Comparison of ENCODE assay signal across 17 mouse cellular contexts in genomic region chr7:70804281-70804680, GRCm38 (mm10).
DNase-seq lines count a peak whose midpoint lies in the region; ATAC-seq and TF ChIP-seq lines count a peak whose summit lies in the region.
"Had no signal": no experiment of that assay in that cellular context is flagged by ENCODE, and none has a peak within 500 bp of the region (broad histone marks: within the 10 kb centered on the region; RNA-seq: fewer than 3 reads in every experiment).

No protein-coding gene starts in this region.

- no peaks in the 10 kb centered on the region for H3K36me3 ChIP-seq in heart, embryonic 12.5 days
- H3K36me3 ChIP-seq in kidney, embryonic 15.5 days = no peaks in the 10 kb centered on the region
- no peaks in the 10 kb centered on the region for H3K36me3 ChIP-seq in kidney, adult 2 months (ENCODE audit: control insufficient read depth, insufficient read depth, low read length)
- no peaks in the 10 kb centered on the region for H3K36me3 ChIP-seq in midbrain, embryonic 14.5 days (ENCODE audit: control insufficient read depth, insufficient read depth, low read length)
- no peaks in the 10 kb centered on the region for H3K36me3 ChIP-seq in midbrain, embryonic 16.5 days (ENCODE audit: control insufficient read depth, insufficient read depth, low read length)
- H3K36me3 ChIP-seq: limb, embryonic 15.5 days; liver, embryonic 15.5 days had no signal

- no peaks in the 10 kb centered on the region for H3K9me3 ChIP-seq in heart, embryonic 12.5 days (replicated peaks)
- no peaks in the 10 kb centered on the region for H3K9me3 ChIP-seq in kidney, embryonic 15.5 days (replicated peaks)
- H3K9me3 ChIP-seq in midbrain, embryonic 14.5 days (ENCODE audit: control insufficient read depth, low read length) = no peaks in the 10 kb centered on the region
- H3K9me3 ChIP-seq in midbrain, embryonic 16.5 days (replicated peaks; ENCODE audit: control insufficient read depth, low read length, poor library complexity, severe bottlenecking) = no peaks in the 10 kb centered on the region
- H3K9me3 ChIP-seq: limb, embryonic 15.5 days; liver, embryonic 15.5 days had no signal

- intact Hi-C loops in heart, postnatal 10 days (cut with DNase I) = no loop called here

- no peak for DNase-seq in heart, postnatal 10 days
- DNase-seq in kidney, adult 2 months = no peak
- DNase-seq in midbrain, embryonic 14.5 days = peak; percentile 57
- peak; percentile 49 for DNase-seq in mesoderm, embryonic 11.5 days (ENCODE audit: low read depth, low spot score)
- DNase-seq: cerebellum, adult 9-11 months; layer of hippocampus, postnatal 36 days; lung, postnatal 14 days; right cerebral cortex, adult 18-20 months had no signal

- 62% methylated on average over 1 of the region's 1 CpGs for WGBS in heart, embryonic 12.5 days
- 43% methylated on average over 1 of the region's 1 CpGs for WGBS in kidney, embryonic 15.5 days
- 33% methylated on average over 1 of the region's 1 CpGs for WGBS in kidney, adult 2 months
- 85% methylated on average over 1 of the region's 1 CpGs for WGBS in midbrain, embryonic 14.5 days
- 74% methylated on average over 1 of the region's 1 CpGs for WGBS in midbrain, embryonic 16.5 days

- no peak for ATAC-seq in heart, embryonic 12.5 days (ENCODE audit: insufficient number of reproducible peaks, low FRiP score)
- no peak for ATAC-seq in kidney, embryonic 15.5 days (replicated peaks; ENCODE audit: low FRiP score)
- ATAC-seq in midbrain, embryonic 14.5 days (ENCODE audit: low FRiP score, low TSS enrichment) = no peak
- ATAC-seq in midbrain, embryonic 16.5 days = no peak
- ATAC-seq: intestine, embryonic 16.5 days had no signal

- no peak for TF ChIP-seq CTCF in kidney, adult 2 months (conservative IDR thresholded peaks at IDR 0.05; ENCODE audit: insufficient read depth, insufficient read length, low read depth, low read length)

- H3K9ac ChIP-seq in heart, embryonic 12.5 days = no peak overlapping the region
- H3K9ac ChIP-seq in kidney, embryonic 15.5 days = no peak overlapping the region
- H3K9ac ChIP-seq in midbrain, embryonic 14.5 days (replicated peaks; ENCODE audit: low read length) = no peak overlapping the region
- H3K9ac ChIP-seq in midbrain, embryonic 16.5 days (ENCODE audit: low read depth, low read length) = no peak overlapping the region
- H3K9ac ChIP-seq: hindbrain, embryonic 14.5 days; limb, embryonic 15.5 days; liver, embryonic 15.5 days had no signal

- TF ChIP-seq POLR2A in kidney, adult 2 months (IDR thresholded peaks at IDR 0.05; ENCODE audit: low read depth, low read length) = no peak

- H3K27ac ChIP-seq in heart, embryonic 12.5 days (ENCODE audit: poor library complexity, severe bottlenecking) = no peak overlapping the region
- peak overlapping the region; percentile 76; the same call in 1 of the 2 replicates for H3K27ac ChIP-seq in kidney, embryonic 15.5 days
- no peak overlapping the region for H3K27ac ChIP-seq in kidney, adult 2 months (ENCODE audit: insufficient read depth, low read depth, low read length)
- no peak overlapping the region for H3K27ac ChIP-seq in midbrain, embryonic 14.5 days (replicated peaks; ENCODE audit: low read depth, low read length)
- H3K27ac ChIP-seq in midbrain, embryonic 16.5 days (ENCODE audit: low read length) = no peak overlapping the region
- H3K27ac ChIP-seq: hindbrain, embryonic 14.5 days; limb, embryonic 15.5 days; liver, embryonic 15.5 days; stomach, postnatal 0 days had no signal

- H3K4me3 ChIP-seq in heart, embryonic 12.5 days = no peak overlapping the region
- H3K4me3 ChIP-seq in kidney, embryonic 15.5 days (replicated peaks) = no peak overlapping the region
- no peak overlapping the region for H3K4me3 ChIP-seq in kidney, adult 2 months (ENCODE audit: insufficient read depth, low read depth, low read length)
- H3K4me3 ChIP-seq in midbrain, embryonic 14.5 days (replicated peaks; ENCODE audit: low read depth, low read length) = no peak overlapping the region
- H3K4me3 ChIP-seq in midbrain, embryonic 16.5 days (ENCODE audit: low read depth, low read length) = no peak overlapping the region
- H3K4me3 ChIP-seq: limb, embryonic 15.5 days; liver, embryonic 15.5 days; megakaryocyte, embryonic 14.5 days had no signal

- peaks cover 3% of the 10 kb centered on the region; the same call in 1 of the 2 replicates for H3K27me3 ChIP-seq in heart, embryonic 12.5 days (replicated peaks)
- H3K27me3 ChIP-seq in kidney, embryonic 15.5 days = no peaks in the 10 kb centered on the region
- no peaks in the 10 kb centered on the region for H3K27me3 ChIP-seq in kidney, adult 2 months (replicated peaks; ENCODE audit: control insufficient read depth, insufficient read depth, low read length)
- H3K27me3 ChIP-seq in midbrain, embryonic 14.5 days (ENCODE audit: control insufficient read depth, insufficient read depth, low read length) = no peaks in the 10 kb centered on the region
- no peaks in the 10 kb centered on the region for H3K27me3 ChIP-seq in midbrain, embryonic 16.5 days (ENCODE audit: control insufficient read depth, insufficient read depth, low read depth, low read length)
- H3K27me3 ChIP-seq: limb, embryonic 15.5 days; liver, embryonic 15.5 days; megakaryocyte, embryonic 14.5 days had no signal

- H3K4me2 ChIP-seq in heart, embryonic 12.5 days = peak overlapping the region; percentile 31; the same call in 1 of the 2 replicates
- H3K4me2 ChIP-seq in kidney, embryonic 15.5 days = no peak overlapping the region
- no peak overlapping the region for H3K4me2 ChIP-seq in midbrain, embryonic 14.5 days (ENCODE audit: low read length)
- H3K4me2 ChIP-seq in midbrain, embryonic 16.5 days (ENCODE audit: low read length) = no peak overlapping the region
- H3K4me2 ChIP-seq: hindbrain, embryonic 14.5 days; limb, embryonic 15.5 days; liver, embryonic 15.5 days had no signal

- peaks cover 4% of the 10 kb centered on the region; the same call in 1 of the 2 replicates for H3K4me1 ChIP-seq in heart, embryonic 12.5 days (replicated peaks)
- H3K4me1 ChIP-seq in kidney, embryonic 15.5 days = peaks cover 6% of the 10 kb centered on the region
- peaks cover 8% of the 10 kb centered on the region; the same call in 1 of the 2 replicates for H3K4me1 ChIP-seq in kidney, adult 2 months (ENCODE audit: control insufficient read depth, insufficient read depth, low read length)
- no peaks in the 10 kb centered on the region for H3K4me1 ChIP-seq in midbrain, embryonic 14.5 days (ENCODE audit: control insufficient read depth, insufficient read depth, low read length)
- H3K4me1 ChIP-seq in midbrain, embryonic 16.5 days (ENCODE audit: control insufficient read depth, insufficient read depth, low read length) = no peaks in the 10 kb centered on the region
- H3K4me1 ChIP-seq: limb, embryonic 15.5 days; liver, embryonic 15.5 days; megakaryocyte, embryonic 14.5 days had no signal

Comparison
In these comparisons a context has a peak if more than half of its experiments do, and no peak if none do; other contexts are left out.
1. DNase-seq: peak in midbrain, embryonic 14.5 days (single experiment) and mesoderm, embryonic 11.5 days (single experiment); none in heart, postnatal 10 days (0 of 2) and kidney, adult 2 months (single experiment).